Comparison of ENCODE assay signal across 24 mouse cellular contexts in genomic region chr16:35608244-35608643, GRCm38 (mm10).
"Had no signal": no experiment of that assay in that cellular context is flagged by ENCODE, and none has a peak within 500 bp of the region (broad histone marks: within the 10 kb centered on the region; RNA-seq: fewer than 3 reads in every experiment).

No protein-coding gene starts in this region.

- H3K4me1 ChIP-seq: limb, embryonic 10.5 days; liver, embryonic 12.5 days; liver, embryonic 15.5 days; megakaryocyte, embryonic 14.5 days; stomach, embryonic 15.5 days had no signal

- H3K27ac ChIP-seq: kidney, postnatal 0 days; layer of hippocampus, adult 2 months; limb, embryonic 10.5 days; limb, embryonic 13.5 days; liver, embryonic 12.5 days; liver, embryonic 15.5 days; lung, embryonic 15.5 days; midbrain, embryonic 10.5 days; midbrain, embryonic 15.5 days; neural tube, embryonic 12.5 days; neural tube, embryonic 15.5 days; stomach, embryonic 15.5 days had no signal

- H3K36me3 ChIP-seq: limb, embryonic 10.5 days; limb, embryonic 13.5 days; liver, embryonic 12.5 days; liver, embryonic 15.5 days; lung, embryonic 15.5 days; midbrain, embryonic 15.5 days; neural tube, embryonic 12.5 days; neural tube, embryonic 15.5 days; stomach, embryonic 15.5 days had no signal

- H3K4me3 ChIP-seq: layer of hippocampus, adult 2 months; limb, embryonic 10.5 days; limb, embryonic 13.5 days; liver, embryonic 12.5 days; liver, embryonic 15.5 days; lung, embryonic 15.5 days; megakaryocyte, embryonic 14.5 days; midbrain, embryonic 10.5 days; midbrain, embryonic 15.5 days; neural tube, embryonic 12.5 days; neural tube, embryonic 15.5 days; stomach, embryonic 15.5 days had no signal

- DNase-seq: kidney, adult 9 months; kidney, postnatal 25 days; layer of hippocampus, adult 9-11 months; liver; lung, adult 18-20 months; lung, postnatal 10 days; lung, postnatal 36 days; right cerebral cortex, adult 18-20 months; right cerebral cortex, postnatal 25 days; spleen, adult 18-20 months; thymus, postnatal 25 days had no signal

- H3K4me2 ChIP-seq: limb, embryonic 13.5 days; liver, embryonic 12.5 days; liver, embryonic 15.5 days; lung, embryonic 15.5 days; midbrain, embryonic 15.5 days; neural tube, embryonic 12.5 days; neural tube, embryonic 15.5 days; stomach, embryonic 15.5 days had no signal

- H3K27me3 ChIP-seq: limb, embryonic 13.5 days; liver, embryonic 15.5 days; midbrain, embryonic 15.5 days; neural tube, embryonic 12.5 days; neural tube, embryonic 15.5 days; stomach, embryonic 15.5 days had no signal

- ATAC-seq: liver, embryonic 12.5 days; midbrain, embryonic 15.5 days had no signal

- H3K9ac ChIP-seq: limb, embryonic 13.5 days; liver, embryonic 12.5 days; liver, embryonic 15.5 days; lung, embryonic 15.5 days; midbrain, embryonic 15.5 days; neural tube, embryonic 12.5 days; neural tube, embryonic 15.5 days; stomach, embryonic 15.5 days had no signal

- H3K9me3 ChIP-seq: limb, embryonic 10.5 days; limb, embryonic 13.5 days; liver, embryonic 12.5 days; liver, embryonic 15.5 days; lung, embryonic 15.5 days; megakaryocyte, embryonic 14.5 days; midbrain, embryonic 10.5 days; midbrain, embryonic 15.5 days; neural tube, embryonic 12.5 days; neural tube, embryonic 15.5 days; stomach, embryonic 15.5 days had no signal
